Mouse (Mus musculus): ENCODE data around the gene Olfr694. TPM values are rescaled to one million over a fixed set of nuclear protein-coding genes. Genes with fewer than 3 reads are reported as not detected.

Gene Olfr694
- polyA plus RNA-seq, 1 experiment from 2014 or later = not detected

Other genes starting within 250 kb of the Olfr694 start
- gene Olfr693, start 11.2 kb downstream of the Olfr694 start, polyA plus RNA-seq (2015; fragmentation: Nextera tagmentation; extraction: Ambion mirVana) = not detected in 2 replicates
- gene Olfr695, start 24.6 kb upstream of the Olfr694 start, polyA plus RNA-seq (2015; fragmentation: Nextera tagmentation; extraction: Ambion mirVana) = not detected in 2 replicates
- gene Olfr697, start 50.6 kb upstream of the Olfr694 start, polyA plus RNA-seq (2015; fragmentation: Nextera tagmentation; extraction: Ambion mirVana) = not detected in 2 replicates
- not detected in 2 replicates for gene Olfr698, start 63.6 kb upstream of the Olfr694 start, polyA plus RNA-seq (2015; fragmentation: Nextera tagmentation; extraction: Ambion mirVana)
- gene Olfr699, start 101.4 kb upstream of the Olfr694 start, polyA plus RNA-seq (2015; fragmentation: Nextera tagmentation; extraction: Ambion mirVana) = not detected in 2 replicates
- not detected in 2 replicates for gene Olfr700, start 117.0 kb upstream of the Olfr694 start, polyA plus RNA-seq (2015; fragmentation: Nextera tagmentation; extraction: Ambion mirVana)
- not detected in 2 replicates for gene Olfr701, start 122.3 kb upstream of the Olfr694 start, polyA plus RNA-seq (2015; fragmentation: Nextera tagmentation; extraction: Ambion mirVana)
- not detected in 2 replicates for gene Olfr702, start 142.1 kb upstream of the Olfr694 start, polyA plus RNA-seq (2015; fragmentation: Nextera tagmentation; extraction: Ambion mirVana)
- gene Olfr703, start 151.5 kb upstream of the Olfr694 start, polyA plus RNA-seq (2015; fragmentation: Nextera tagmentation; extraction: Ambion mirVana) = not detected in 2 replicates
- not detected in 2 replicates for gene Olfr704, start 171.4 kb upstream of the Olfr694 start, polyA plus RNA-seq (2015; fragmentation: Nextera tagmentation; extraction: Ambion mirVana)
- gene Olfr705, start 185.1 kb upstream of the Olfr694 start, polyA plus RNA-seq (2015; fragmentation: Nextera tagmentation; extraction: Ambion mirVana) = not detected in 2 replicates
- not detected in 2 replicates for gene Olfr706, start 196.3 kb upstream of the Olfr694 start, polyA plus RNA-seq (2015; fragmentation: Nextera tagmentation; extraction: Ambion mirVana)
- gene Olfr707, start 209.4 kb upstream of the Olfr694 start, polyA plus RNA-seq (2015; fragmentation: Nextera tagmentation; extraction: Ambion mirVana) = not detected in 2 replicates
- not detected in 2 replicates for gene Olfr1532-ps1, start 216.2 kb upstream of the Olfr694 start, polyA plus RNA-seq (2015; fragmentation: Nextera tagmentation; extraction: Ambion mirVana)
- gene Olfr709-ps1, start 240.4 kb upstream of the Olfr694 start, polyA plus RNA-seq (2015; fragmentation: Nextera tagmentation; extraction: Ambion mirVana) = not detected in 2 replicates